Mouse (Mus musculus) heart, postnatal 14 days (tissue): Measurements from ENCODE around the gene Fzd2. TPM values are rescaled to one million over a fixed set of nuclear protein-coding genes. Genes with fewer than 3 reads are reported as not detected.
"Not testable (repeated sequence)": the region's sequence is repeated elsewhere in the genome, so short reads cannot be mapped to it uniquely, and the experiment has no call there.

Experiments
- DNase-seq, 2 experiments: peaks; one replicate each; pipeline ENCODE4 v3.0.0; 2021 to 2022
- intact Hi-C: fragments of 180-260 bp; cut with DNase I; formaldehyde crosslinking; loops from one replicate; pipeline ENCODE4 v1.15.1; 2025
- long read RNA-seq, 2 experiments: library from polyadenylated mRNA; stranded (forward); transcript quantifications; one replicate each; pipeline ENCODE4 v2.0.0; 2021
- total RNA-seq, 2 experiments: library from RNA; stranded (reverse); gene quantifications; 2 replicates each; pipeline ENCODE4 v1.2.3; 2021

Gene Fzd2
- total RNA-seq: 1 to 10 TPM; 5.6 to 7.3 TPM
- long read RNA-seq, experiment 1, transcript Fzd2-201 (1 exons, 3,663 nt): major isoform, 10 of 10 reads
- long read RNA-seq, experiment 1, partial matches to known transcripts: 0 of 10 reads
- long read RNA-seq, experiment 1, other reads (novel, unspliced or antisense): 0 of 10 reads
- long read RNA-seq, experiment 2, transcript Fzd2-201 (1 exons, 3,663 nt): major isoform, 9 of 9 reads
- long read RNA-seq, experiment 2, partial matches to known transcripts: 0 of 9 reads
- long read RNA-seq, experiment 2, other reads (novel, unspliced or antisense): 0 of 9 reads

DNA sequence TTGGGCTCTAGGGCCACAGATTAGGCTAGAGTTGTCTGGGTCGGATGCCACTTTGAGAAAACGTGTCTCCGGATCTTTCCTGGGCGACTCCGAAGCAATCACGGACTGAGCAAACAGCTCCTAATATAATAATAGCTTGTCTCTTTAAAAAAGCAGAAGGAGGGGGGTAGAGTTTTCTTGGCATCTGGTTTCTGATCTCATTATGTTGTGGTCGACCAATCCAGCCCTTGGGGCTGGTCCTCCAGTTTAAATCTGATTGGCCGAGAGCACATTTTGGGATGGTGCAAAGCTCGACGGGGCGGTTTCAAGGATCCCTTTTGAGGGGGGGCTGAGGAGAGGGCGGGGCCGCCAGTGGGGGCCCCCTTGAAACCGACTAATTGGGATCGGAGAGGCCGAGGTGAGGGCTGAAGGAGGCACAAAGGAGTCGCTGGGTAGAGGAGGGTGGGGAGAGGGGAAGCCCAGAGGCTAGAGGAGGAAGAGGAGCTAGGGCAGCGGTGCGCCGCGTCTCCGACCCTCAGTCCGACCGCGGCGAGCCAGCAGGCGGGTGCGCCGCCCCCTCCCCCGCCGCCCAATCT lies at the start of gene Fzd2:
Gene Fzd2, plus strand, starts transcription at position 387 of the 575 bp plus-strand sequence.
- intact Hi-C loops: no loop called here
- DNase-seq: peak; percentile 82 to 84

DNA sequence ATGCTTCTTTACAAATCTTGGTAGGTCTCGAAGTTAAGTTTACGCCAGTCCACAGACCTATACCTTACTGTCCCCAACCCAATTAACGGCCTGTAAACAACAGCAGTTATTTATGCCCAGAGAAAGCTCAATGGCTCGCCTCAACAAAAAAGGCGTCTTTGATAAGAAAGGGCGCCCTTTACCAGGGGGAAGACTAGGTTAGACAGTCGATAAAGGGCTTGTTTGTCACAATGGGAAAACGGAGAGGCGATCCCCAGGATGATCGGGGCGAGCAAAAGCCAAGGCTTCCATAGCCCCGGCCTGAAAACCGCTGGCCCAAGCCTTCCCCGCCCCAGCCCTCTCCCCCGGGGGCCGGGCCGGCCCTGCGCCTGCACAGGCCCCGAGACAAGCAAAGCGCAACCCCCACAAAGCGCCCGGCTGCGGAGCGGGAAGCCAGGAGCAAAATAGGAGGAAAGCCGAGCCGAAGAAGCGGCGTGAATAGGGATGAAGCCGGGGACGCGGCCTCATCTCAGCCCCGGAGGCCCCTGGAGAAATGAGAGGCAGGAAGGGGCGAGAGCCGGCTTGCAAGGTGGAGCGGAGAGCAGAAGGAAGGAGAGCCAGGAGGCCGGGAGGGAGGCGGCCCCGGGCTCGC lies 48.7 kb upstream of the Fzd2 start:
- DNase-seq: peak; percentile 57 to 62
- intact Hi-C loops: loop anchor here (5.0 to 10.0 kb wide), 2 partner anchors 68 to 241 kb away; partner anchors contain the start of gene Ubtf

DNA sequence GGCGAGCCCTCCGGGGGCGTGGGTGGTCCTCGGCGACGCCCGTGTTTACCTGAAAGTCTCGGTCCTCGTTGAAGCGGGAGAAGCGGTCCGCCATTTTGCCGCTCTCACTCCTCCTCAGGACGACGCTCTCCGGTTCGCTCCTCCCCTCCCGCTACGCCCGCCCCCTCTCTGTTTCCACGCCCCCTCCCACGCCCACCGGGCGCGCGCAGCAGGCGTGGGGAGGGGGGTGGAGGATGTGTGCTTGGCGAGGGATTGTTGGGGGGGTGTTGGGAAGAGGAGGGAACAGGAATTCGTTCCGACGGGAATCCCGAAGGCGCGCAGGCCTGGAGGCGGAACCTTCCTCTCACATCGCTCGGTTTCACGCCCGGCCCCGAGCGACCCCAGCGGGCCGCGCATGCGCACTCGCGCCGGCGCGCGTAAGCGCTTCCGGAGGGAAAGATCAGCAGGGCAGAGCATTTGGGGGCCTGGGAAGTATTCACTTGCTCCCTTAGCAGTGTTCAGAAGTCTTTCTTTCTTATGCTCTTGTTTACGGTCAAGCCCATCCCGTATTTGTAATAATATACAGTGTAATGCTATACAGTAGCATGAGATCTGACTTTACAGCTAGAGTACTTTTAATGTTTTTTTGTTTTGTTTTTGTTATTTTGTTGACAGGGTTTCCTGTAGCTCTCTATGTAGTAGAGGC lies 48.0 kb upstream of the Fzd2 start, which contains the start of gene Gpatch8:
Gene Gpatch8, minus strand, starts transcription at position 362 of the 685 bp plus-strand sequence.
- peak; percentile 95 for DNase-seq
- intact Hi-C loops: loop anchor here (5.0 to 10.0 kb wide), 2 partner anchors 69 to 241 kb away; partner anchors contain the start of gene Ubtf

DNA sequence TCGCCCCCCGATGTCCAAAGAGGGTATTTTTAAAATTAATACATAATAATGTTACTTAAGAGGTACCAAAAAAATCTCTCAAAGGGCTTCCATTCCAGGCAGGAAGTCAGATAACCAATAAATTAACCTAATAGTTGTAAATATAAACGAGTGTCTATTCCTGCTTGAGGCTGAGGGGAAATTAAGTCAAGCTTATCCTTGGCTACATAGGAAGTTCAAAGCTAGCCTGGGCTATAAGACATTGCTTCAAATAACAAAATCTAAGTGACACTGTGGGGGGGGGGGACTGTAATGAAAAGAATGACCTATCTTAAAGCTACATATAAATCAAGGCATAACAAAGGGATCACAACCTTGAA lies 47.5 kb upstream of the Fzd2 start:
- no peak for DNase-seq
- intact Hi-C loops: loop anchor here (5.0 to 10.0 kb wide), 2 partner anchors 69 to 242 kb away; partner anchors contain the start of gene Ubtf

- no peak for DNase-seq
- intact Hi-C loops: loop anchor here (5.0 to 10.0 kb wide), 2 partner anchors 70 to 243 kb away; partner anchors contain the start of gene Ubtf
Measured at GRCm38 (mm10) chr11:102557386-102557785, 46.8 kb upstream of the Fzd2 start.

DNA sequence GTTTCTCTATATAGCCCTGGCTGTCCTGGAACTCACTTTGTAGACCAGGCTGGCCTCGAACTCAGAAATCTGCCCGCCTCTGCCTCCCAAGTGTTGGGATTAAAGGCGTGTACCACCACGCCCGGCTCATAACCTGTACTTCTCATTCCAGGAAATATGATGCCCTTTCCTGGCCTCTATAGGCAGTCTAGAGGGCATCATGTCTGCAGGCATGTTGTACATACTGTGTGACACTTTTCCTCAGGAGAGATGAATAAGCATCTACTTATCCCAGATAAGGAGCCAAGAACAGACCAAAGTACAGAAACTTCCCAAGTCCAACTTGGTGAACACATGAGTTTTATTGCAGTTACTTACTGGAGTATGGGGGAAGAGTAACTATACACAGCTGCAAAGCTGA lies 45.5 kb upstream of the Fzd2 start:
- no peak for DNase-seq
- intact Hi-C loops: loop anchor here (5.0 to 10.0 kb wide), 2 partner anchors 71 to 244 kb away; partner anchors contain the start of gene Ubtf

DNA sequence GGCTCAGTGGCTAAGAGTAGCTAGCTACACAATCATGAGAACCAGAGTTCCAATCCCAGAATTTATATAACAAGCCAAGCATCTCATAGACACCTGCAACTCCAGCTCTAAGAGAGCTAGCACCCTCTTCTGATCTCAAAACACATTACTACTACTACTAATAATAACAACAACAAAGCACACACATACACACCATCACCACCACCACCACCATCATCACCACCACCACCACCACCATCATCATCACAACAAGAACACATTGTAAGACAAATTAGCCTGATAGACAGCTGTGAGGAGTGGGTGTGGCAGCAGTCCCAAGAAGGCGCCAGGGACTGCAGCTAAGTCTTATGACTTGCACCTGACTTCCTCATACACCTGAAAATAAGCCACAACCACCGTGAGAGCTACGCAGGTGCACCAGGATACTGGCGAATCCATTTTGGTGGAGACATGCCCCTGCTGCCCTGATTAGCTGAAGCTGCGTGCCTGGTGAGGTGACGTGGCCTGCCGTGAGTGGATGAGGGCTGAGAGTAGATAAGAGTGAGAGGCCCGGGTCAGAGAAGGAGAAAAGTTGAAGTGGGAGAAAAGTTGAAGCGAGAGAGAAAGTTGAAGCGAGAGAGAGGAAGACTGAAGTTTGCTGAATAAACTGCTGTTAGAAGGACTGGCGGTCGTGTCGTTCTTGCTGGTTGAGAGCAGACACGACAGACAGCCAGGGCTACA lies 39.1 kb upstream of the Fzd2 start:
- DNase-seq, intact Hi-C loops: not testable (repeated sequence)

- no peak for DNase-seq
- intact Hi-C loops: no loop called here
Measured at GRCm38 (mm10) chr11:102565741-102566140, 38.5 kb upstream of the Fzd2 start.

- DNase-seq: no peak
Measured at GRCm38 (mm10) chr11:102566290-102566689, 37.9 kb upstream of the Fzd2 start.

DNA sequence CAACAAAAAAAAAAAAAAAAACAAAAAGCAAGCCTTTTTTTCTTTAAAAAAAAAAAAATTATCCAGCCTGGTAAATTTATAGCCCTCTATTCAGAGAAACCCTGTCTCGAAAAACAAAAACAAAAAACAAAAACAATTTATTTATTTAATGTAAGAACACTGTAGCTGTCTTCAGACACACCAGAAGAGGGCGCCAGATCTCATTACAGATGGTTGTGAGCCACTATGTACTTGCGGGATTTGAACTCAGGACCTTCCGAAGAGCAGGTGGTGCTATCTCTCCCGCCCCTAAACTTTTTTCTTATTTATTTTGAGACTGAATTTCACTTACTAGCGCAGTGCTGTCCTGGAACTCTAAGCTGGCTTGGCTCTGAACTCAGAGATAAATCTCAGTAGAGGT lies 37.0 kb upstream of the Fzd2 start:
- intact Hi-C loops: no loop called here
- DNase-seq: no peak

More at GRCm38 (mm10) chr11:102566290-102566689, 37.9 kb upstream of the Fzd2 start:
- intact Hi-C loops: no loop called here

GRCm38 (mm10) chr11:102567723-102568122 lies 36.5 kb upstream of the Fzd2 start:
- DNase-seq: no peak
- intact Hi-C loops: no loop called here

- intact Hi-C loops: no loop called here
- DNase-seq: no peak
Measured at GRCm38 (mm10) chr11:102568191-102568590, 36.0 kb upstream of the Fzd2 start.

DNA sequence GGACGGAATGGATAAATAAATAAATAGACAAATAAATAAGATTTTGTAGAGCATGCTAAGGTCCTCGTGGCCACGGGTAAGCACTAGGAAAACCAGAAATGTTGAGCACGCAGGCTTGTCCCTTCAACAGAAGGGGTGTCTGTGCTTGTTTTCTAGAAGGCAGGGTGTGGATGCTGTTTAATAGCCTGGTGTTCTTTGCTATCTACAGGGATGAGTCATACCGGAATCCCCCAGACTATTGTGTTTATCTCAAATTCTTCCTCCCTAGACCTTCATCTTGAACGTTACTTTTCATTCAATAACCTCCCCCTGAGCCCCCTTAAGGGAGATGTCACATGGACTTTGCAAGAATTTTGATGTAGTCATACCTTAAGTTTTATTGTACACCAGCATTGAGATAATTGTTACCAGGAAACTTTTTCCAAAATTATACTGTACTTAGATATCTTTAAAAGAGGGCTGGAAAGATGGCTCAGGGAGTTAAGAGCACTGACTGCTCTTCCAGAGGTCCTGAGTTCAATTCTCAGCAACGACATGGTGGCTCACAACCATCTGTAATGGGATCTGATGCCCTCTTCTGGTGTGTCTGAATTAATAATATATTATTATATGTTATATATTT lies 35.3 kb upstream of the Fzd2 start:
- no peak for DNase-seq
- intact Hi-C loops: no loop called here

DNA sequence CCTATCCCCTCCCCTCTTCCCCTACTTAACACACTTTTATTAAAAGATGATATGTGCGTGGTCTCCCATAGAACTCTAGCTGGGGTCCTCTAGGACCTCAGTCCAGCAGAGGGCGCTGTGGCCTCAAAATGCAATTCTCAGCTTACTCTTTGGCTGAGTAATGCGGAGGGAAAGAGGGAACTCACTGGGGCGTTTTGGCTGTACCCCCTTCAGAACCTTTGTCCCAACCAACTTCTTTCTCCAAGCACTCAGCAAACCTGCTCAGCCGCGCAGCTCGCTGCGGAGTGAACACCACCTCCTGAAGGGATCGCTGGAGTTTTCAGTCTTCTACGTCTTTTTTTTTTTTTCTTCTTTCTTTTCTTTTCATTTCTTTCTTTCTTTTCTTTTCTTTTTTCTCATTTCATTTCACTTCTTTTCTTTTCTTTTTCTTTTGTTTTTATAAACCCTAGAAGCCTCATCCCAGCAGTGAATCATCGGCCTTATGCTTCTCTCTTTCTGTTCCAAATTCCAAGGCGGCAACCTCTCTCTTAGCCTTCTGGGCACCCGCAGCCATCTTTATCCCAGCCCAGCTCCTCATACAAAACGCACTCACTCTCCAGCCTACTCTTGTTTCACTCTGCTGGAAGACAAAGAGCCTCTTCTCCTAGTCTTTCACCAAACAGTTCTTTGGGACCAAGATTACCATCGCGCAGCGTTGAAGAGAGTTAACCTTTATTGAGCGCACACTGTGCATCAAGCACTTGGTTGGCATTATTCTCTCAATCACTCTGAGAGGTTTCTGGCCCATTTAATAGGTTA lies 31.1 kb upstream of the Fzd2 start:
- peak; percentile 89 to 94 for DNase-seq

DNA sequence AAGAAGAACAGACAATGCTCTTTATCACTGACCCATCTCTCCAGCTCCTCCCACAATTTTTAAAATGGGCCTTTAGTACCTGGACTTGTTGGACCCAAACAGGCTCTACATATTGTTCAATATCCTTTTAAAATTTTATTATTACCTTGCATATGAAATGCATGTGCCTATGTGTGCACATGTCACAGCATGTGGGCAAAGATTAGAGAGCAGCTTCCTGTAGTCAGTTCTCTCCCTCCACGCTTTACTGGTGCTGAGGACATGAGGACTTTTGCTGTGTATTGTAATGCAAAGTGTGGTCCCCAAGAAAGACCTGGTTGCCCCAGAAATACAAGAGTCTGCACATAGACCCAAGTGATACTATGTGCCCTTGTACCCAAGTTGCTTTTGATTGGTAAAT lies 29.2 kb upstream of the Fzd2 start:
- DNase-seq: no peak
- intact Hi-C loops: no loop called here

More for the DNA sequence above, 31.1 kb upstream of the Fzd2 start:
- intact Hi-C loops: loop anchor here (1.0 to 5.0 kb wide), 3 partner anchors 34 to 86 kb away; no protein-coding TSS in a partner anchor

GRCm38 (mm10) chr11:102576050-102576754 lies 28.0 kb upstream of the Fzd2 start:
- intact Hi-C loops: no loop called here
- DNase-seq: no peak

DNA sequence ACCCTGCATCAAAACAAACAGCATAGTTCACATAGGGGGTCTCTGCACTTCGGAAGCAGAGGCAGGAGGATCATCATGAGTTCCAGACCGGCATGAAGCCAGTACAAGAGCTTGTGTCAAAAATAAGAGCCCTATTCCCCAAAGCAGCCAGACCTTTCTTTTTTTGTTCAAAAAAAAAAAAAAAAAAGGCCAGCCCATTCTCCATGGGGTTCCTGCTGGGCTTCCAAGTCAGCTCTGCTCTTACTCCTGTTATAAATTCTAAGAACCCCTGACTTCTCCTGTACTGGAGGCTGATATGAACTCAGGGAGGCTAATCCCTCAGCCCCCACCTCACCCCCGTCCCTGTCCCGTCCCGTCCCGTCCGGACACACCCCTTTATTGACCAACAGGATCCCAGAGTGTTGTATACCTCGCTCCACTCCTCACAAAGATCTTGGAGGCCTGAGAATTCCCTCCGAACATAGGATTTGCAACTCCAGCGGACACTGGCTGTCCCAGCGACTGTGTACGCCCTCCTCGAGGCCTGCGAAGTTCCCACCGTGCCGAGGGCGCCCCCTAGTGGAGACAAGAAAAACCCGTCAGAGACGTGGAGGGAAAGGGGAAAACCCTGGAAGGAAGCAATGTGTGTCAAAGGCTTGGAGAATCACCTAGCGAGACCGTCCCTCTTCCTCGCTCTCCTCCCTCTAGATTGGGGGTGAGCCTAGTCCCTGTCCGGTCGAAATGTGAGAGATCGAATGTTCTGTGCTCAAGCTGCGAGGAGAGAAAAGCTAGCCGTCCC lies 25.7 kb upstream of the Fzd2 start:
- DNase-seq: peak; percentile 92 to 93
- intact Hi-C loops: no loop called here
